Mouse (Mus musculus): ENCODE measurements around the gene Xylt1. TPM values are rescaled to one million over a fixed set of nuclear protein-coding genes. Genes with fewer than 3 reads are reported as not detected.

The Xylt1 gene
- total RNA-seq, 1 experiment from 2014 or later, result 11.2 TPM

DNA sequence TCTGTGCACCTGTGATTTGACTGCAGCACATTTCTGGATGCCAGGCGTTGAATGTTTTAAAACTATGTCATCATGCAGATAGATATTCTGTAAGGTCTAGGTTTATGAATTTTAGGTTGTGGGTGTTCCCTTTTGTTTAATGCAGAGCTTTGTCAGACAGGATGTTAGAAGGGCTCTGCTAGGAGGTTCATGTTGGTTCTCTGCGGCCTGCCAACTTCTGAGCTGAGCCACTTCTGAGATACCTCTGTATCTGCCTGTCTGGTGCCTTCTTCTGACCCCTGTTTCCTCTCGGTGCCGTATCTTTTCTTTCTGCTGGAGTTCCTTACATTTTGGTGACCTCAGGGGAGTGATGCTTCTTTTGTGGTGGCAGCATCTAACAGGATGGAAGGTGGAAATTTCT, 44.1 kb downstream of the Xylt1 start:
- ATAC-seq (replicated peaks in 1 of 2; ENCODE audit: insufficient read depth in 1 of 2, low FRiP score in 2 of 2, low TSS enrichment in 1 of 2, low read depth in 1 of 2, poor library complexity in 2 of 2, severe bottlenecking in 2 of 2), result no peak

DNA sequence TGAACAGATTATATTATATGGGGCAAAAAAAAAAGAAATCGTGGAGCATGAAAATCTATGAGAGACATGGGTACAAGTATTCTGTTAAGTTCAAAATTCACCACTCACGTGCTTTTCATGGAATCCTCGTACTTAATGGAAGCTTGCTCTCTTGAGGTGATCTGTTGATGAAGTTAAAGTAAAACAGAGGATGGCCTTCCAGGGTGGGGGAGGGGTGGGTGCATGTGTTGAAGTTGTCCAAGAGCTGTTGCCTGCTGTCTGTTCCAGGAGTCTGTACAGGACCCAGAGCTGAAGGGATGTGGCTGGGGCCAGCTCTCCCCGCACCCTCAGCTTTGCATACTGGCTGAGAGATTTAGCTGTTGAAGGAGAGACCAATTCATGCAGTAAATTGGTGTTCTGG, 45.6 kb downstream of the Xylt1 start:
- no peak for ATAC-seq (replicated peaks in 1 of 2; ENCODE audit: insufficient read depth in 1 of 2, low FRiP score in 2 of 2, low TSS enrichment in 1 of 2, low read depth in 1 of 2, poor library complexity in 2 of 2, severe bottlenecking in 2 of 2)

DNA sequence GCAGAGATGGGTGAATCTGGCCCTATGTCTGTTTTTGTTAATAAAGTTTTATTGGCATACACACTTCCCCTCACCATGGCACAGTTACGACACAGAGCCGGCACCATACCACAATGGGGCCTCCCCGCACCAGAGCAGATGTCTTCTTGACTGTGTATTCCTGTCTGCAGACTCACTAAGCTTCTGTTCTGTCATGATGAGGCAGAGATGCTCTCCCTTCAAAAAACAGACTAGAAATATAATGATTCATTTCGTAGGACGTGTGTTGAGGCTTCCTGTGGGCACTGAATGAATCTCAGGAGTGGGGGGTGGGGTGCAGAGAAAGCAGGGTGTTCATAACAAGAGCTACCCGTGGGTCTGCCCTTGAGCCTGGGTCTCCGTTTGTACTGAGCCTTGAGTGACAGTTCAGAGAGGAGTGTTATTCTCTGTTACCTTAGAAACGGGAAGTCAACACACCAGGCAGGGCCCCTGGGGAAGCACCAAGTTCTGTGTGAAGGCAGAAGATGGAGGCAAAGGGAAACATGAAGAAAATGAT, 48.0 kb downstream of the Xylt1 start:
- peak; percentile 96 to 98 for ATAC-seq (replicated peaks in 1 of 2; ENCODE audit: insufficient read depth in 1 of 2, low FRiP score in 2 of 2, low TSS enrichment in 1 of 2, low read depth in 1 of 2, poor library complexity in 2 of 2, severe bottlenecking in 2 of 2)

DNA sequence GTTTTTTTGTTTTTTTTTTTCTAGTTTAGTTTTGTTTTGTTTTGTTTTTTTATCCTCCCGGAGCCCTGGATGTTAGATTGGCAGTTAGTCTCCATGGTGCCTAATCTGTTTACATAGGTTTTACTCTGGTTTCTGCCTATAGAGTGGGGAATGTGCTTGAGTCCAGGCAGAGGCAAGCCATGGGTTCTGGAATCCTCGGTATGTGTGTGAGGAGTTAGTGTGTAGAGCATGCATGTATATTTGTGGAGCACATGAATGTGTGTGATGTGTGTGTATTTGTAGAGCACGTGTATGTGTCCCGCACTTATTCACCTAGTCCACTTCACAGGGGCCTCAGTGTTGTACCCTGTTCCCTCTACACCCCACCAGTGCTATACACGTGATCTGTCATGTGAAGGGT, 48.7 kb downstream of the Xylt1 start:
- ATAC-seq (replicated peaks in 1 of 2; ENCODE audit: insufficient read depth in 1 of 2, low FRiP score in 2 of 2, low TSS enrichment in 1 of 2, low read depth in 1 of 2, poor library complexity in 2 of 2, severe bottlenecking in 2 of 2), result no peak

DNA sequence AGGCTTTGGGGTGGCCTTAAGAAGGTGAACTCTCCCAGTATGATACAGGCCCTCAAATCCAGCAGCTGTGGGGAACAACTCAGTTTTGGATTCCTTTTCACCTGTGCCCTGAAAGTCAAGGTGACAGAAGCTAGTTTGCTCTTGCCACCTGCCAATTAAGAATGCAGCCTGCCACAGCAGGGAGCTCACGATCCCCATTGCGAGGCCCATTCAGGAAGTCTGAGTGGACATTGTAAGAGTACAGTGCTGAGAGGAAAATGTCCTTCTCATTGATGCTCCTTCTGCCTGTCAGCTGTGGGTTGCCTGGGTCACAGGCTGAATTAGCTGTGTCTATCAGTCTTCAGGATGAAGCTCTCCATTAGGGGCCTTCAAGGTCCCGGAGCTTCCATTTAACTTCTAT, 49.1 kb downstream of the Xylt1 start:
- ATAC-seq (replicated peaks in 1 of 2; ENCODE audit: insufficient read depth in 1 of 2, low FRiP score in 2 of 2, low TSS enrichment in 1 of 2, low read depth in 1 of 2, poor library complexity in 2 of 2, severe bottlenecking in 2 of 2), result no peak

DNA sequence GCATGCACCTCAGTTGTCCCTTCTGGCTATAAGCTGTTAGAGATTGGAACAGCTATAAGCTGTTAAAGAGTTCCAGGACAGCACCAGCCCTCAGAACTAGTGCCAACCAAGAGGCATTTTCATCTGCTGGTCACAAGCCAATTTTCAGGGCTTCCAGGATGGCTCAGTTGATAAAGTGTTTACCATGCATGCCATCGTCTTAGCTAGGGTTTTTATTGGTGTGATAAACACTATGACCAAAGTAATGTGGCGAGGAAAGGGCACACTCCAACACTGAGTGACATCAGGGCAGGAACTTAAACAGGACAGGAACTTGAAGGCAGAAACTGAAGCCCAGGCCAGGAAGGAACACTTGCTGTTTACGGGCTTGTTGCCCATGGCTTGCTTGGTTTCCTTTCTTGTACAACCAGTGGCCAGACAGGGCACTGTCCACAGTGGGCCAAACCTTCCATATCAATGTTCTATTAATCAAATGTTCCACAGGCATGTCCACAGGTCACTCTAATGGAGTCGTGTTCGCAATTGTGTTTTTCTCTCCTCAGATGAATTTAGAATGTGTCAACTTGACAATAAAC, 49.7 kb downstream of the Xylt1 start:
- ATAC-seq (replicated peaks in 1 of 2; ENCODE audit: insufficient read depth in 1 of 2, low FRiP score in 2 of 2, low TSS enrichment in 1 of 2, low read depth in 1 of 2, poor library complexity in 2 of 2, severe bottlenecking in 2 of 2), result peak in 1 of 2 experiments; percentile 5; a peak in 1 of 4 replicates

DNA sequence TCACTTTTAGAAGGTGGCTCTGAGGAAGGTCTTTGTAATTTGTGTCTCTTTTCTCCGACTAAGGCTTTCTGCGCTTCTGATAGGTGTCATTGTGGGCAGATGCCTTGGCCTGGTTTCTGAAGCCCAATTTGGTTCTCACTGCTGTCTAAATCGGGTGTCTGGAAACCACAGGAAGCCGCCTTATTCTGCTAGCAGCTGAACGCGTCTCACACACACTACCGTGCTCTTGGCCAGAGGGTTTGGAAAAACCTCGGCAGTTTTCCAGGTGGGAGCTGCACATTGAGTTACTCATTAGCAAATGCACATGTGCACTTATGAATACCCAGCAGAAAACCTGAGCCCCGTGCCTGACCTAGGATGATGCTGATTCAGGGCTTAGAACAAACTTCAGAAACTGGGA, 52.9 kb downstream of the Xylt1 start:
- ATAC-seq (replicated peaks in 1 of 2; ENCODE audit: insufficient read depth in 1 of 2, low FRiP score in 2 of 2, low TSS enrichment in 1 of 2, low read depth in 1 of 2, poor library complexity in 2 of 2, severe bottlenecking in 2 of 2), result 0 out of 4 replicates have a peak, but pooled peaks of 1 of the 2 experiments have one; percentile 10

DNA sequence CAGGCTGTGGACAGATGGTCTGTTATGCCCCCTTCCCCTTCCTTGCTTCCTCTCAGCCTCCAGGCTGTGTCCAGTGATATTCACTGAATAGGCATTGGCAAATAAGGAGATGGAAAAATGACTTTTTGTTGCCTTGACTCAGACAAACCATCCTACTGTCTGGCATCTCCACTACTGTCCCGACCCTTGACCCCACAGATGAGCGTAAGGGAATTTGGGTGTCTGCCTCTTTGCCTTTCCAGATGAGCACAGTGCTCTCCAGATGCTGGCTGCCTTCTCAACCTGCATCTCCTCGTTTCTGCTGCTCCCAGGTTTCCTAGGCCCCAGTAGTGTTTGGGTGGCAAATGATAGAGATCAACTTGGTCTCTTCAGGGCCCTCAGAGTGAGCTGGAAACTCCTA, 54.3 kb downstream of the Xylt1 start:
- ATAC-seq (replicated peaks in 1 of 2; ENCODE audit: insufficient read depth in 1 of 2, low FRiP score in 2 of 2, low TSS enrichment in 1 of 2, low read depth in 1 of 2, poor library complexity in 2 of 2, severe bottlenecking in 2 of 2), result no peak

DNA sequence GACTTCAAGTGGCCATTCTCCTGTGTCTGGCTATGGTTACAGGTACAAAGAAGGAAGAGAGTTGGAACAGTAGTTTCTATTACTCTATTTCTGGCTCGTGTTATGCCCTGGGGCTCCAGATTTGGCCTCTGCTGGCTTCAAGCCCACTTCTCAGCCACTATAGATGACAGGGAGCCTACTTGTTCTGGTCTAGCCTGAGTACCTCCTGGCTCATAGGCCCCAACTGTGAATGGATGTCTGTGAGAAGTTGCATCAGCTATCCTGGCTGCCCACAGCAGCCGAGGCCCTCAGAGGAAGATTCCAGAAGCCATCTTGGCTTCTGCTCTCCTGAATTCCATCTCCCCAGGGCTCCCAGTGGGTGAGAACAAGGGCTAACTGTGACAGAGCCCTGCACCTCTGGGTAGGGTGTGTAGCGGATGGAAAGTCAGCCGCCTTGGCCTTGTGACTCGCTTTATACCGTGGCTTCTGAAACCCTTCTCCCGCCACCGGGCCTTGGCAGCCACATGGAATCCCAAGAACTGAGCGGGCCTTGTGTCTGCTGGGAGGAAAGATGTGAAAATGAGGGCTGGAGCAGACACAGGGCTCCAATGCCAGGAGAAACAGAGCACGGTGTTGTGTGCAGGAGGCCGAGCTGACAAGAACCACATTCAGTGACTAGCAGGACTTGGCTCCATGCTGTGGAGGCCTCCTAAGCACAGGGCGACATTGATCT, 55.1 kb downstream of the Xylt1 start:
- no peak for ATAC-seq (replicated peaks in 1 of 2; ENCODE audit: insufficient read depth in 1 of 2, low FRiP score in 2 of 2, low TSS enrichment in 1 of 2, low read depth in 1 of 2, poor library complexity in 2 of 2, severe bottlenecking in 2 of 2)

DNA sequence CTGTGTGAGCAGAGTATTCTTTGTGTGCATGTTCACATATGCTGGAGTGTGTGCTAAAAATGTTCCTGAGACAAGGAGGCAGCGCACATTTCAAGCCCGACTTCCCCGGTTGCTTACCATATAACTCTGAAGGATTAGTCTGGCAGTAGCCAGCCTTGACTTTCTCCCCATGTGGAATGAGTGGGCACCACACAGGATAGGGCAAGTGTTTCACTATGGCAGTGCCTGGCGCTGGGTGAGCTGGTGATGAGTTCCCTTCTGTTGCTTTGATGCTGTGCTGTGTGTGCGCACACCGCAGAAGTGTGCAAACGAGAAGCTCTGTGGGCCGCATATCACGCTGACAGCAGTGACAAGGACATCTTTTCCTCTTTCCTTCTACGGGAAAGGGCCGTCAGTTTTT, 56.1 kb downstream of the Xylt1 start:
- no peak for ATAC-seq (replicated peaks in 1 of 2; ENCODE audit: insufficient read depth in 1 of 2, low FRiP score in 2 of 2, low TSS enrichment in 1 of 2, low read depth in 1 of 2, poor library complexity in 2 of 2, severe bottlenecking in 2 of 2)

DNA sequence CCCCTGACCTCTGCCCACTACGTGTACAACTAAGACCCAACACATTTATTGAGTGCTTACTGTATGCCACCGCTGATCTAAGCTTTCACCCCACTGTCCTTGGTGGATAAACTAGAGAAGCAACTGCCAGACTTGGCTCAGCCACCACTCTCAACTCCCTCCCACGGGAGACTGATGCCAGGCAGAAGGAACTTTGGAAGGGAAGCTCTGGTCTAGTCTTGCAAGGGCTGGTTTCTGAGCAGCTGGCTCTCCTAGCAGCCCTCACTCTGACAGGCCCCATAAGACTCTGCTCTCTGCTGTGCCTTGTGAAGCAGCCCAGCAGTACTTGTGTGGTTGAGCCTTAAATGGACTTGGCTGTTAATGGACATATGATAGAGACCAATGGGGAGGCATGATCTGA, 60.2 kb downstream of the Xylt1 start:
- no peak for ATAC-seq (replicated peaks in 1 of 2; ENCODE audit: insufficient read depth in 1 of 2, low FRiP score in 2 of 2, low TSS enrichment in 1 of 2, low read depth in 1 of 2, poor library complexity in 2 of 2, severe bottlenecking in 2 of 2)

DNA sequence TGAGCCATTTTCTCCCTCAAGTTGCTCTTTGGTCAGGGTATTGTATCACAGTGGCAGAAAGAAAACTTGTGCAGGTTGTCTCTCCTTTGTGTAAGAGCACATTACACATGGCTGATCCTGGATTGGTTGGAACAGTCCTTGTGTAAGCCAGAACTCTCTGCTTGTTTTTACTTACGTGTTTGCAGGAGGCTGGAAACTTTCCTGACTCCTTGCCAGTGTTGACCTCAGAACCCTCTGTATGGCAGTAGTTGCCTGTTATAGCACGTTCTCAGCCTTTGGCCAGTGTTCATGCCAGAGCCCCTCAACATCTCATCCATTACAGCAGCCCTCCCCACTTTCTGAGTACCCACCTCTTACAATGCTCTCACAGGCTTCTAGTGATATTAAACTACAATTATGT, 61.9 kb downstream of the Xylt1 start:
- ATAC-seq (replicated peaks in 1 of 2; ENCODE audit: insufficient read depth in 1 of 2, low FRiP score in 2 of 2, low TSS enrichment in 1 of 2, low read depth in 1 of 2, poor library complexity in 2 of 2, severe bottlenecking in 2 of 2), result no peak

DNA sequence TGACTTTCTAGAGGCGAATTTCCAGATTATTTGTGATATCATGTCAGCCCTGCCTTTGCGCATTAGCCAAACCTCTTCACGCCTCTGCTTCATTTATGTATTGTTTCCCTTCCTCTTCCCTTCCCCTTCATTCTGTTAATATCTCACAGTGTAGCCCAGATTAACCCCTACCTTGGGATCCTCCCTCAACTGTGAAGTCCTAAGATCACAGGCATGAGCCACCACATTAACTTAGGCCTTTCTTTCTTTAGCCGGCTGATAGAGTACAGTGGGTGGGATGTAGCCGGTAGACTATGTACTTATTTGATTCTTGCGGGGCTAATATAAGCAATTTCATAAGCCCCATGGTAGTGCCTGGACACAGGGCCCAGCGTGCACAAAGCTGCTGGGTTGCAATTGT, 62.4 kb downstream of the Xylt1 start:
- no peak for ATAC-seq (replicated peaks in 1 of 2; ENCODE audit: insufficient read depth in 1 of 2, low FRiP score in 2 of 2, low TSS enrichment in 1 of 2, low read depth in 1 of 2, poor library complexity in 2 of 2, severe bottlenecking in 2 of 2)

DNA sequence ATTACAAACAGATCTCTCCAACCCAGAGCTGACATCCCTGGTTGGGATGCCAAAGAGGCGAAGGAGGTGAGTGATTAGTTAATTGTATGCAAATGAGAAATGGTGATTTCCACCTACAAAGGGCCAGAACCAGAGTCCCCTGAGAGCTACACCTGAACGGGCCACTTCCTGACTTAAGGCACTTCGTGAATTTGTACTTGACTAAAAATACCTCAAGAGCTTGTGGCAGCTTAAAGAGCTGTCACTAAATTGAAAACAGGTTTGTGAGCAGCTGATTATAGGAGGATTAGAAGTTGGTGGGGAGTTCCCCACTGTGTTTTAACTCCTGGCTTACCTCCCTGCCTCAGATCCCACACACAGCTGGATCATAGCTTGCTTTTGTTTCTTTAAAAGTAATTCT, 64.7 kb downstream of the Xylt1 start:
- ATAC-seq (replicated peaks in 1 of 2; ENCODE audit: insufficient read depth in 1 of 2, low FRiP score in 2 of 2, low TSS enrichment in 1 of 2, low read depth in 1 of 2, poor library complexity in 2 of 2, severe bottlenecking in 2 of 2), result no peak

DNA sequence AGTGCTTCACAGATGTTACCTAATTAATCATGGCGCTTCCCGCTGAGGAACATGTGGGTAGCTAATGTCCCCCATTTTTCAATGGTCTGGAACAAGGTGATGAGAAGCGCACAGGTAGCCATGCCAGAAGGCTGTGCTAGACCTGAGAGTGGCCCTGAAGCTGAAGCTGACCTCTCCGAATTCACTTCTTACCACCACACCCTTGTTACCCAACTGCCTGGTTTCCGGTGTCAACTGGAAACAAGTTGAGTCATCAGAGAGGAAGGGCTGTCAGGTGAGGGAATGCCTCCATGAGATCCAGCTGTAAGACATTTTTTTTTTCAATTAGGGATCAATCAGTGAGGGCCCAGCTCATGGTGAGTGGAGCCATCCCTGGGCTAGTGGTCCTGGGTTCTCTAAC, 68.8 kb downstream of the Xylt1 start:
- ATAC-seq (replicated peaks in 1 of 2; ENCODE audit: insufficient read depth in 1 of 2, low FRiP score in 2 of 2, low TSS enrichment in 1 of 2, low read depth in 1 of 2, poor library complexity in 2 of 2, severe bottlenecking in 2 of 2), result peak; percentile 7 to 58; a peak in 2 of 4 replicates

DNA sequence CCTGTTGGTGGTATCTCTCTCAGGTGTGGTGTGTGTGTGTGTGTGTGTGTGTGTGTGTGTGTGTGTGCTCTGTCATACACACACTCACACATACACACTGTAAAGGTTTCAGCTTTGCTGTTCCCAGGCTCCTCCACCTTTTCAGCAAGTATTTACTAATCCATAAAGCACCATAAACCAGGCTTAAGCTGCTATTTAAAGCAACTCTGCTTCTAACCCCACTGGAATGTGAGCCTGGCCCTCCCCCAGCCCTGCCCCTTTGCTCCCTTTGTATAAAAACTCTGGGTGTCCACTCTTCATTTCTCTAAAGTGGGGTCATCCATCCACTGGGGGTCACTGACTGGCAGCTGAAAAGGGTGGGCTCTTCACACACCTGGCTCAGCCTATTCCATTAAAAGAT, 70.4 kb downstream of the Xylt1 start:
- no peak for ATAC-seq (replicated peaks in 1 of 2; ENCODE audit: insufficient read depth in 1 of 2, low FRiP score in 2 of 2, low TSS enrichment in 1 of 2, low read depth in 1 of 2, poor library complexity in 2 of 2, severe bottlenecking in 2 of 2)

DNA sequence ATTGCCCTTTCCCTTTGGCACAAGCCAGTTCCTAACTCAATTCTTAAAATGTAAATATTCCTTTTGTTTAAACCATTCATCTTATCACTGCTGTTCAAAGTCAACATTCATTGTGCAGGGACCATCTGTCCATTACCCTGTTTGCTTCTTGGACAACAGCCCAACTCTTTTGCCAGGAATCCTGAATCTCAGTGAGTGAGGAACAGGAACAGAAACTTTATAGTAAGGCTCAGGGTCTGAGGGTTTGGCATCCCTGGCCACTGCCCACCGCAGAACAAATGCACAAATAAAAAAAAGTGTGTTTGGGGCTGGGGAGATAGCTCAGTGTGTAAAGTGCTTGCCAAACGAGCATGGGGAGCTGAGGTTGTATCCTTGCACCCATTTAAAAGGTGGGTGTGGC, 71.5 kb downstream of the Xylt1 start:
- ATAC-seq (replicated peaks in 1 of 2; ENCODE audit: insufficient read depth in 1 of 2, low FRiP score in 2 of 2, low TSS enrichment in 1 of 2, low read depth in 1 of 2, poor library complexity in 2 of 2, severe bottlenecking in 2 of 2), result no peak

DNA sequence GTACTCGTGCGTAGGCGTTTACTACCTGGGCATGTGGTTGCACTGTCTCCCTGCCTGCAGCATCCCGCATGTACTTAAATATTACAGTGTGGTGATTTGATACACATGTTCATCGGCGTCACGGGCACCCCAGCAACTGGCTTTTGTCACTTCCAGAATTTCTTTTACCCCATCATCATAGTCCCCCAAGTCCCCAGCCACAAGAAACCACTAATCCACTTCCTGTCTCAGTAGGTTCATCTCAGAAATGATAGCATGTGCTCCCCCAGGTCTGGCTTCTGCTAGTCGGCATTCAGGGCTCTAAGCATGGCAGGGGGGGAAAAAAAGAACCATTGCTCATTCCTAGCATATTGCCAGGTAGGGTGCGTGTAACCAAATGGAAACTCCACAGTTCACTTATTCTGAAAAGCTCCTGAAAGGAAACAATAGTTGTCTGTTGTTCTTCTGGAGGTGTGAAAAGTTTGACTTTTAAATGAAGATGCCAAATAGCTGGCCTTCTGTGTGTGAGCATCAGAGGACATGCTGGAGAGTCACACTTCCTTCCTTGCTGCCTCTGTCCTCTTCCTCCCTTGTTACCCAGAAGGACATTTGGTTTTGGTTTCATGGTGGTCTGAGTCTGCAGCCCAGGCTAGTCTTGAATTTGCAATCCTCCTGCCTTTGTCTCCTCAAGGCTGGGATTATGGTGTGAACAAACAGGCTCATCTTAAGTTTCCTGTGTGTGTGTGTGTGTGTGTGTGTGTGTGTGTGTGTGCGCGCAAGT, 74.2 kb downstream of the Xylt1 start:
- no peak for ATAC-seq (replicated peaks in 1 of 2; ENCODE audit: insufficient read depth in 1 of 2, low FRiP score in 2 of 2, low TSS enrichment in 1 of 2, low read depth in 1 of 2, poor library complexity in 2 of 2, severe bottlenecking in 2 of 2)
